1 mouse cellular context compared by ENCODE assay signal in genomic region chr7:131327054-131327453, GRCm38 (mm10).
TF ChIP-seq lines count a peak whose summit lies in the region.

No protein-coding gene starts in this region.

TF ChIP-seq in MEL, 35 proteins besides CTCF, POLR2A, EP300 and RAD21:
- TF ChIP-seq SMC3 (IDR thresholded peaks at IDR 0.05; ENCODE audit: low read depth, low read length), result peak; percentile 20
- no peak for TF ChIP-seq CHD1 (IDR thresholded peaks at IDR 0.05; ENCODE audit: low read depth, low read length)
